Mouse (Mus musculus) cerebellum, adult 9-11 months (tissue): ENCODE measurements around the gene Pcx.

ENCODE experiments used
- DNase-seq: peaks from one replicate; pipeline ENCODE4 v3.0.0; 2022

The Pcx gene

DNA sequence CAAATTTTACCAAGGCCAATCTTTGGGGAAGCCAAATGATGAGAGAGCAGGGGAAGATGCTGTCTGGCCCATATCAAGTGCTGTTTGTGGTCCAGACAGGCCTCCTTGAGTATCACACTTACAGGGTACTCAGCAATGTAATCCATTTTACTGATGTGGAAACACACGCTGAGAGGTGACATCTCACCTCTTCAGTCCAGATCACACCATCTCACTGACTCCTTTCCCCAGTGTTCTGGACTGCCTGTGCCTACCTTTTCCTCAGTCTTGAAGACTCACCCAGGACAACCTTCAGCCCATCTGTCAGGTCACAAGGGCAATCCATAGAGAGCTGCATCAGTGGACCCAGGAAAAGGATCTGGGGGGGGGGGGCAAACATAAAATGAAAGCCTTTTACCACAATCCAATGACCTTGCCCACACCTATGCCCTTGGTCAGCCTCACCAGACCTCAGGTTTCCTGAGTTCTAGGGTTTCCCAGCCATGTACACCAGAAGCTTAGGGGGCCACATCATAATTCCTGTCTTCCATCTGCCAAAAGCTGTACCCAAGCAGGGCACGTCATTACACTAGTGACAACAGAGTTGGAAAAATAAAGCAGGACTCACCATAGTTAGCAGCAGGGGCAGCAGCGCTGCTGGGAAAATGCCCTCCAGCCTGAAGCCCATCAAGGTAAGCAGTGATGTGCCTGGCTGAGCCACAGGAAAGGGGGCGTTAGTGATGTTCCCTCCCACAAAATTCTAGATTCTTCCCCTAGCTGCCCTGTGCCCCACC lies 114.3 kb downstream of the Pcx start:
- no peak for DNase-seq

DNA sequence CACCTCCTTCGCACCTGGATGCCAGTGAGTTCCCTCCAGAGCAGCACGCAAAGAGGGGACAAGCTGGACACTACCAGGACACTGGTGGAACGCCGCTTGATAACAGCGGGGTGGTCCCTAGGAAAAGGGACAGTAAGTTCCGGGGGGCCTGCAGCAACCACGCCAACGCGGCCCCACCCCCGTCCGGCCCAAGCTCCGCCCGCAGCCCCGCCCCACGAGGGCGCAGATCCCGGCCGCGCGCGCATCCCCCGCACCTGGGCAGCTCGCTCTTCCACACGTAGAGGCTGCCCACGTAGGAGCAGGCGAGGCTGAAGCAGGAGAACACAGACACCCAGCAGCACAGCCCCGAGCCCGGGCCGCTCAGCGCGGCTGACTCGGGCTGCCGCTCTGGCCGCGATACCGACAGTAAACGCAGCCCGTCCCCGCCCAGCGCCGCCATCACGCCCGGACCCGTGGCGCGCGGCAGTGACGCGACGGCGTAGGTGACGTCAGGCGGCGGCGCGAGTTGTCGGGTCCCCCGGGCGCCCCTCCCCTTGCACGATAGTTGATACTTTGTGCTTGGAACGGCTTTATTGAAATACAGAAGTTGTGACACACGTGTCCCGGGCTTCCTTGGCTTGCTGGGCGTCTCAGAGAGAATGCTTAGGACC lies 115.0 kb downstream of the Pcx start, which contains the start of gene Rce1:
Gene Rce1, minus strand, starts transcription at position 463 of the 650 bp plus-strand sequence.
- DNase-seq = peak; percentile 88

DNA sequence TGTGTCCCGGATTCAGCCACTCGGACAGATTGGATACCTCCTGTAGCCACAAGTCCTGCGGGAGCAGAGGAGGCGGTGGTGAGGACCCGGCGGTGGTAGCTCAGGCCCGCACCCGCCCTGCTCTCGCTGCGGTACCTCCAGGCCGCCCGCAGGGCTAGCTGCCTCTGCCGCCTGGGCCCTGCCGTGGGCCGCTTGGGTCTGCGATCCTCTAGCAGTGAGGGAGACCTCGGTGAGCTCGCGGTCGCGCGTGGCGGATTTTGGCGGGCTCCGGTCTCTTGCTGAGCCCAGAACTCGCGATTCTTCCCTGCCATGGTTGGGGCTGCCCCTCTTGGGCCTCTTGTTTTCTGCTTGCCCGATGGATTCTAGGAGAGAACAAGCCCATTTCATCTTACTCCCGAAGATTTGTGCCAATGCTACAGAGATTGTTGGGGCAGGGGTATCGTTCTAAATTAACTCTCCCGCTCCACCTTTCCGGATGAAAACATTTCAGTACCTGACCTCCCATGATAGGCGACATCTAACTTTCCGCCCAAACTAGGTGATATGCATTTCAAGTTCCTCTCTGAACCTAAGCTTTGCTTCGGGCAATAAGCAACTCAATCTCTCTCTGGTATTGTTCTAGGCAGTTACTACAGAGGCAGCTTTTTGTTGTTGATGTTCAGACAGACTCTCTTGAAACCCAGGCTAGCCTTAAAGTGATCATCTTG lies 115.7 kb downstream of the Pcx start:
- DNase-seq = no peak

DNA sequence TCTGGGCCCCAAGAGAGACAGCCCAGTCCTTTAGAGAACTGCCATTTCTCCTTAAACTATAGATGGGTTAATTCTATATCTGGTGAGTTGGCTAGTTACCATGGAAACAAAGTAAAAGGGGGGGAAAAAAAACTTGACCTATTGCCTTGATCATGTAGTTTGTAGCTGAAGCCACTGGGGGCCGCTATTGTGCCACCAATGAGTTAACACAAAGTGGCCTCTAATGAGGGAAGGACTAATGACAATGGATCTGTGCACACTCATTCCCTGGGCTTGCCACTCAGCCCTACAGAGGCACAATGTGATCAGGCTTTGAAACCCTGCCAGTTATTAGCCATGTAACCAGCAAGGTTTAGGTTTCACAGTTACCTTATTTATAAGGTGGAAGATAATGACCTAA lies 118.5 kb downstream of the Pcx start:
- DNase-seq = peak; percentile 81

DNA sequence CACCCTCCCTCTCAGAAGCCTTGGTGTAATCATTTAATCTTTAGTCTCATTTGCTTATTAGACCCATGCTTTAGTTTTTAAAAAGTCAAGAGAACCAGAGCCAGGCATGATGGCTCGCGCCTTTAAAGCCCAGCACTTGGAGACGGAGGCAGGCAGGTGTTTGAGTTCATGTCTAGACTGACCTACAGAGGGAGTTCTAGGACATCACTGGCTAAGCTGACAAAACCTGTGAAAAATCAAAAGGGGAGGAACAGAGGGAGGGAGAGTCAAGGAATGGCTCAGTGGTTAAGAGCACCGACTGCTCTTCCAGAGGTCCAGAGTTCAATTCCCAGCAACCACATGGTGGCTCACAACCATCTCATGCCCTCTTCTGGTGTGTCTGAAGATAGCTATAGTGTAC lies 125.7 kb downstream of the Pcx start:
- no peak for DNase-seq

DNA sequence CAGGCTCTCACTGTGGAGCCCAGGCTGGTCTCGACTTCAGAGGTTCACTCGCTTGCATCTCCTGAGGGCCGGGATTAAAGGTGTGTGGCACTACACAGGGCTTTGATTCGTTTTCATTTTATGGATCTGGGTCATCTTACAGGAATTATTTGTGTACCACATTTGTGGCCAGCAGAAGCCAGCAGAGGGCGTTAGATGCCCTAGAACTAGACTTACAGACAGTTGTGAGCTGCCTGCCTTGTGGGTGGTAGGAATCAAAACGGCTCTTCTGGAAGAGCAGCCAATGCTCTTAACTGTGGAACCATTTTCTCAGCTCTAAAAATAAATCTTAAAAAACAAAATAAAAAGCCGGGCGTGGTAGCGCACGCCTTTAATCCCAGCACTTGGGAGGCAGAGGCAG lies 134.0 kb downstream of the Pcx start:
- DNase-seq = peak; percentile 63

DNA sequence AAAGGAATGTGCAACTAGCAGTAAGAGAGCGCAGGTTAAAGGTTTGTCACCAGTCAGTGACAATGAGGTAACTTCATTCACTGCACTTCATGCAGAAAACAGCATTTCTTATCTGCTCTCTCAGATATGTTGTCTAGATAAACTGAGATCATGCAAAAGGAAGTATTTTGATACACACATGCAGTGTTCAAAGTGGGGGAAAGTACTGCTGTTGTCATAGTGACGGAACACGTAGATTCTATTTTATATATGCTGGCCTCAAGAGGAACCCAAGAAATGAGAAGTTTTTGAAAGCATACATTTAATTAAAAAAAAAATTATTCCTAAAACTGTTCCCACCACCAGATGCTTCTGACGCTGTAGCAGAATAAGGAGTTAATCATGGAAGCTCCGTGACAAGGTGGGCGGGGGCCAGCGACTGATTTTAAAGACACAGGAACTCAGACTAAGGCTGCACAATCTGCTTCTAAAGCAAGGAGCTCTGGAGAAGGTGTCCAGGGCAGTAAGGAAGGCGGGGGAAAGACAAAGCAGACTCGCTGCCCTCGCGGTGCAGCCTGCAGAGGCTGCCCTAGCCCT lies 136.7 kb downstream of the Pcx start:
- no peak for DNase-seq

DNA sequence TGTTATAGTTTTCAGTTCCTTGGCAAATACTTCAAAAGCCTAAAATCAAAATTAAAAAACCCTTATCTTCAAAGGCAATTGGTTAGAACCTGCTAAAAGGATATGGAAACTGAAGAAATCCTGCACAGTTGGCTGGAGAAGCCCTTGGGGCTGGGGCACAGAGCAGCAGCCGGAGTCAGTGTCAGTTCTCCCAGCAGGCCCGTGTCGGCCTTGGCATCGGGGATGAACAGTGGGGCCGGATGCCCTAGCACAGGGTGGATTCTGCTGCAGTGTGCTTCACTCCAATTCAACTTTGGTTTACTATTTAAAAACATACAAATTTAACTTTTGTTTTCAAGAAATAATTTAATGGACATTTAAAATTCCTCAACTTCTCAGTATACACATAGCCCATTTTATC lies 147.9 kb downstream of the Pcx start:
- peak; percentile 38 for DNase-seq

DNA sequence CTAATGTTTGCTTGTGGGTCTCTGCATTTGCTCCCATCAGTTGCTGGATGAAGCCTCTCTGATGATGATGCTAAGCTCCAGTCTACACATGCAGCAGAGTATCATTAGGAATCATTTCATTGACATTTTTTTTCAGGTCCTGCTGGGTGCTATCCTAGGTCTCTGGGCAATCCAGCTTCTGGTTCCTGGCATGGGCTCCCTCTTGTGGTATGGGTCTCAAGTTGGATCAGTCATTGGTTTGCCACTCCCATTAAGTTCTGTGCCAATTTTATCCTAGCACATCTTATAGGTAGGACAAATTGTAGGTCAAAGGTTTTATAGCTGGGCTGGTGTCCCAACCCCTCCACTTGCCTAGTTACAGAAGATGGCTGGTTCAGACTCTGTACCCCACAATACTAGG lies 156.5 kb downstream of the Pcx start:
- DNase-seq = no peak

DNA sequence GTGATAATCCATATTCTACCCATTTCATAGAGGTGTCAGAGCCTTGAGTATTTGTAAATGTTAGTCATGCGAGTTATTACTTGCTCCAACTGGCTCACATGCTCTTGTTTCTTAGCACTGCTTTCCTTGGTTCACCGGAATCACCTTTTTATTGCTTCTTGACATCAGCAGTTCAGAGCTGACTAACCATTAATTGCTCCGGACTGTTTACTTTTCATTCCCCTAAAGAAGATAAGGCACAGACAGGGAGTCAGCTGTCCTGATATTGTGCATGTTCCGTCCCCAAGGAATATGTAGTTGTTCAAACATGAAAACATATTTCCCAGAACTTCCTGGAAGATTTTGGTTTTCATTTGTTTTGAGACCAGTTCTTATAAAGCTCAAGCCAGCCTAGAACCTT lies 160.5 kb downstream of the Pcx start:
- DNase-seq = no peak
